Mouse (Mus musculus) stomach, embryonic 16.5 days (tissue): ENCODE measurements around the gene Sidt1. TPM values are rescaled to one million over a fixed set of nuclear protein-coding genes. Genes with fewer than 3 reads are reported as not detected.
"Not testable (repeated sequence)": the region's sequence is repeated elsewhere in the genome, so short reads cannot be mapped to it uniquely, and the experiment has no call there.

Experiments
- ATAC-seq: fragments of 200-750 bp; cut with Nextera tagmentation; 2 replicates; pipeline ENCODE4 v1.8.0; 2017; ENCODE audit warnings: moderate number of reproducible peaks, moderate TSS enrichment; ENCODE audit not compliant: insufficient read depth, low FRiP score
- H3K27ac ChIP-seq: fragments of 300-500 bp; sonication (generic); 2 replicates; pipeline ENCODE4 v1.5.1; 2014; ENCODE audit warnings: low read length
- H3K27me3 ChIP-seq: fragments of 300-500 bp; sonication (generic); 2 replicates; pipeline ENCODE4 v1.6.1; 2014; ENCODE audit warnings: low read length, control low read depth, mixed read lengths; ENCODE audit not compliant: control insufficient read depth, insufficient read depth
- H3K36me3 ChIP-seq: fragments of 300-500 bp; sonication (generic); 2 replicates; pipeline ENCODE4 v1.6.1; 2014; ENCODE audit warnings: low read length; ENCODE audit not compliant: control insufficient read depth, insufficient read depth
- H3K4me1 ChIP-seq: fragments of 300-500 bp; sonication (generic); 2 replicates; pipeline ENCODE4 v1.6.1; 2014; ENCODE audit warnings: low read length, control low read depth, mixed read lengths; ENCODE audit not compliant: control insufficient read depth, insufficient read depth
- H3K4me2 ChIP-seq: fragments of 300-500 bp; sonication (generic); 2 replicates; pipeline ENCODE4 v1.6.1; 2014; ENCODE audit warnings: low read depth, low read length, mixed read lengths
- H3K4me3 ChIP-seq: fragments of 300-500 bp; sonication (generic); replicated peaks from 2 replicates; pipeline ENCODE4 v1.5.1; 2014; ENCODE audit warnings: mild to moderate bottlenecking, low read length
- H3K9ac ChIP-seq: fragments of 300-500 bp; sonication (generic); 2 replicates; pipeline ENCODE4 v1.6.1; 2014; ENCODE audit warnings: low read length
- H3K9me3 ChIP-seq: fragments of 300-500 bp; sonication (generic); replicated peaks from 2 replicates; pipeline ENCODE4 v1.6.1; 2016; ENCODE audit warnings: low read length, control low read depth; ENCODE audit not compliant: control insufficient read depth
- WGBS: fragments of 180-500 bp; shearing (Covaris S2); extraction: QIAGEN DNeasy Blood & Tissue Kit; methylation state at CpG from one replicate; pipeline ENCODE4 v1.1.7; 2014; 5-methylcytosine and 5-hydroxymethylcytosine counted together
- polyA plus RNA-seq: library from polyadenylated mRNA; unstranded; fragments of >200 nt; fragmentation: Nextera tagmentation; extraction: Ambion mirVana; gene quantifications from 2 replicates; pipeline ENCODE4 v1.2.1, GENCODE M21; 2015

Gene Sidt1
- polyA plus RNA-seq, 1 experiment from 2014 or later: 6.8 TPM

- H3K9ac ChIP-seq: no peak overlapping the region
- no peak overlapping the region for H3K4me3 ChIP-seq
- WGBS: 82% methylated on average over 3 of the region's 3 CpGs
- H3K27me3 ChIP-seq: no peaks in the 10 kb centered on the region
- H3K27ac ChIP-seq: no peak overlapping the region
- no peaks in the 10 kb centered on the region for H3K36me3 ChIP-seq
- H3K4me2 ChIP-seq: no peak overlapping the region
- H3K4me1 ChIP-seq: no peaks in the 10 kb centered on the region
- no peak for ATAC-seq
- H3K9me3 ChIP-seq: no peaks in the 10 kb centered on the region
Observed at GRCm38 (mm10) chr16:44320232-44320631, 12.8 kb downstream of the Sidt1 start.

- ATAC-seq: no peak
- Histone ChIP-seq H3K4me1 (no peaks in the 10 kb centered on the region), H3K27me3 (no peaks in the 10 kb centered on the region), H3K4me3 (no peak overlapping the region), H3K36me3 (no peaks in the 10 kb centered on the region), H3K9ac (no peak overlapping the region), H3K9me3 (no peaks in the 10 kb centered on the region), H3K4me2 (no peak overlapping the region), H3K27ac (no peak overlapping the region)
- WGBS: 64% methylated on average over 4 of the region's 4 CpGs
Observed at GRCm38 (mm10) chr16:44316350-44316749, 16.6 kb downstream of the Sidt1 start.

GRCm38 (mm10) chr16:44313422-44313821, 19.6 kb downstream of the Sidt1 start:
- no peaks in the 10 kb centered on the region for H3K27me3 ChIP-seq
- peak; percentile 83; the same call in 1 of the 2 replicates for ATAC-seq
- no peaks in the 10 kb centered on the region for H3K36me3 ChIP-seq
- no peak overlapping the region for H3K4me2 ChIP-seq
- H3K27ac ChIP-seq: peak overlapping the region; percentile 13; the same call in 1 of the 2 replicates
- no peaks in the 10 kb centered on the region for H3K9me3 ChIP-seq
- no peaks in the 10 kb centered on the region for H3K4me1 ChIP-seq
- 56% methylated on average over 4 of the region's 4 CpGs for WGBS
- no peak overlapping the region for H3K9ac ChIP-seq
- no peak overlapping the region for H3K4me3 ChIP-seq

GRCm38 (mm10) chr16:44305606-44306005, 27.4 kb downstream of the Sidt1 start:
- Histone ChIP-seq H3K9ac (no peak overlapping the region), H3K4me2 (no peak overlapping the region), H3K4me3 (no peak overlapping the region), H3K27ac (no peak overlapping the region), H3K27me3 (no peaks in the 10 kb centered on the region), H3K36me3 (no peaks in the 10 kb centered on the region), H3K9me3 (no peaks in the 10 kb centered on the region), H3K4me1 (no peaks in the 10 kb centered on the region)
- ATAC-seq: no peak
- 55% methylated on average over 3 of the region's 3 CpGs for WGBS

DNA sequence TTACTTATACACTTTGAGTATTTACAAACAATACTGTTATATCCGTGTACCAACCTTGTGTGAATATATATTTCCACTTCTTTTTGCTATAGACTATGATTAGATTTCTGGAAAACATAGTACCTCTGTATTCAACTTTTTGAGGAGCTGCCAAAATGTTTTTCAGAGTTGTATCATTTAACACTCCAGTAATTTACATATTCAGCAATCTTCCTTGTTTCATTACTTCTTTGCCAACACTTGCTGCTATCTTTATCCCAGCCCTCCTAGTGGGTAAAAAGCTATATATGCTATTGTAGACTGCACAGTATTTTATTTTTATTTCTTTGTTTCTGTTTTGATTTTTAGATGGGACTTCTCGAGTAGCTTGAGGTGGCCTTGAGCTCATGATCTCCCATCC, 29.2 kb downstream of the Sidt1 start:
- no peak overlapping the region for H3K27ac ChIP-seq
- H3K4me1 ChIP-seq: no peaks in the 10 kb centered on the region
- ATAC-seq: no peak
- no peaks in the 10 kb centered on the region for H3K27me3 ChIP-seq
- 52% methylated on average over 2 of the region's 2 CpGs for WGBS
- no peaks in the 10 kb centered on the region for H3K36me3 ChIP-seq
- no peak overlapping the region for H3K9ac ChIP-seq
- H3K9me3 ChIP-seq: 0 out of 2 replicates have a peak, but pooled peaks cover 6% of the 10 kb centered on the region
- H3K4me3 ChIP-seq: no peak overlapping the region
- no peak overlapping the region for H3K4me2 ChIP-seq

GRCm38 (mm10) chr16:44302126-44302892, 30.7 kb downstream of the Sidt1 start:
- Histone ChIP-seq H3K9ac (no peak overlapping the region), H3K27me3 (no peaks in the 10 kb centered on the region), H3K4me2 (peak overlapping the region; percentile 27; the same call in 1 of the 2 replicates), H3K27ac (no peak overlapping the region), H3K36me3 (no peaks in the 10 kb centered on the region), H3K4me1 (no peaks in the 10 kb centered on the region), H3K9me3 (0 out of 2 replicates have a peak, but pooled peaks cover 6% of the 10 kb centered on the region), H3K4me3 (no peak overlapping the region)
- ATAC-seq: peak; percentile 79; the same call in 1 of the 2 replicates
- whole genome bisulfite sequencing: 36% methylated on average over 10 of the region's 10 CpGs

- no peak overlapping the region for H3K4me3 ChIP-seq
- ATAC-seq: no peak
- no peak overlapping the region for H3K4me2 ChIP-seq
- no peak overlapping the region for H3K9ac ChIP-seq
- H3K36me3 ChIP-seq: no peaks in the 10 kb centered on the region
- no peaks in the 10 kb centered on the region for H3K4me1 ChIP-seq
- H3K27me3 ChIP-seq: no peaks in the 10 kb centered on the region
- H3K9me3 ChIP-seq: 0 out of 2 replicates have a peak, but pooled peaks cover 6% of the 10 kb centered on the region
- no peak overlapping the region for H3K27ac ChIP-seq
- 82% methylated on average over 20 of the region's 20 CpGs for WGBS
Observed at GRCm38 (mm10) chr16:44299438-44300093, 33.4 kb downstream of the Sidt1 start.

GRCm38 (mm10) chr16:44293960-44294359, 39.0 kb downstream of the Sidt1 start:
- no peak overlapping the region for H3K4me3 ChIP-seq
- H3K36me3 ChIP-seq: no peaks in the 10 kb centered on the region
- H3K9me3 ChIP-seq: no peaks in the 10 kb centered on the region
- no peaks in the 10 kb centered on the region; the same call in 1 of the 2 replicates for H3K4me1 ChIP-seq
- no peak overlapping the region for H3K27ac ChIP-seq
- H3K4me2 ChIP-seq: no peak overlapping the region
- no peaks in the 10 kb centered on the region for H3K27me3 ChIP-seq
- ATAC-seq: no peak
- no peak overlapping the region for H3K9ac ChIP-seq

DNA sequence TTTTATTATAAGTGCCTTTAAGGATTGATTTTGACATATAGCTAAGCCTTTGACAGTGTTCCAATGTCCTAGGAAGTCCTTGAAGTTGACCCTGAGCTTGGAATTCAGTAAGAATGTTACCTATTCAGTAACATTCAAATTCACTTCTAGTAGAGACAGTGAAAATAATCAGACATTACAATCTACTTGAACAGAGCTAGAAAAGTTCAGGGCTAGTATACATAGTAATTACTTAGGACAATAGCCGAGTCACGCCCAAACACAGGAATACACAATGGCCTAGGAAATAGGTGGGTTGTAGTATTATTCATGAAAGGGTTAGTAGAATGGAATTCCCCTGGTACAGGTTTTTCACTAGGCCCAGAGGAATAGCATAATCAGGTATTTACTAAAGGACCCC, 40.3 kb downstream of the Sidt1 start:
- not testable (repeated sequence) for H3K4me3 ChIP-seq, H3K4me1 ChIP-seq, H3K27ac ChIP-seq, H3K9ac ChIP-seq, H3K36me3 ChIP-seq, H3K27me3 ChIP-seq, H3K4me2 ChIP-seq, H3K9me3 ChIP-seq, ATAC-seq
- 96% methylated on average over 2 of the region's 2 CpGs for WGBS
